Mouse (Mus musculus) cerebellum, adult 11 months (tissue): ENCODE measurements around the gene Tdrd12.
A peak's percentile ranks its signal among the peaks of the same experiment; 100 is the strongest.
"Not testable (repeated sequence)": the region's sequence is repeated elsewhere in the genome, so short reads cannot be mapped to it uniquely, and the experiment has no call there.

Source experiments
- DNase-seq: peaks from one replicate; pipeline ENCODE4 v3.0.0; 2022

Gene Tdrd12

DNA sequence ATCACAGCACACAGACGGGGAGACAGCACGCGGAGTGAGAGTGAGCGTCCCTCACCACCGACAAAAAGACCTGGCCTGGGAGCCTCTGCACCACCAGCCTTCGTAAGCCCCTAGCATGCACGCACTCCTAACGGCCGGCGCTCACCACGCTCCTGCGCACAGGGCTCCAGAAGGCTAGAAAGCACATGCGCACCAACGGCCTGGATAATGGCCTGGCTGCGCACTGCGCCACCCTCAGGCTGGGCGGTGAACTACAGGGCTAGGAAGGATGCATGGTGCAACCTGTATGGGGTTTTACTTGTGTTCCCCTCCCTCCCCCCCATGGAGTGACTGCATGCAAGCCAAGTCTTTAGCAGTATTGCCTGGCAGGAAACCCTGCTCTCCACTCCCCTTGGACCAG, at the start of gene Tdrd12:
Gene Tdrd12 (minus strand): TSS at position 184 of the 400 bp plus-strand sequence.
- no peak for DNase-seq

DNA sequence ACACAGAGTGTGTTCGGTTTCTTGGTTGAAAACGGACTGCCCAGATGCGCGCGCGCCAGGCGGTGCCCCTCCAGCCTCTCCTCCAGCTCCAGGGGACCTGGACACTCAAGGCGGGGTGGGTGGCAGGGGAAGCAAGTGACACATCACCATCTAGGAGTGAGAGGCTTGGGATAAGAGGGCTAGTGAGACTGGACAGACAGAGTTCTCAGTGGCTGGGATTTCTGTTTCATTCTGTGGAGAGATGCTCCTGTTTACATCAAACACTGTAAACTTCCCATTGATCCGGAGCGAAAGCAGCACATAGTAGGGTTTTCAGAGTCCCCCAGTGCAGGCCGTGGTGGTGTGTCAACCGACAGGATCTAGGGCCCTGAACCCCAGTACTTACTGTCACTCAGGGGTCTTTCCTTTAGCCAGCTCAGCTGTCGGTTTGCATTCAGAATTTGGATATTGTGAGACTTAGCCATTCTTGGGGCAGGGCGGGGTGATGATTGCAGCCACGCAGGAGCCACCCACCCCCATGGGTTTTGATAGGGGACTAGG, 49.4 kb upstream of the Tdrd12 start:
- DNase-seq, result no peak

- DNase-seq, result peak; percentile 92
Observed at GRCm38 (mm10) chr7:35586055-35586905, 48.7 kb upstream of the Tdrd12 start, which contains the start of gene Ankrd27. Gene Ankrd27 (plus strand): TSS chr7:35586244.

DNA sequence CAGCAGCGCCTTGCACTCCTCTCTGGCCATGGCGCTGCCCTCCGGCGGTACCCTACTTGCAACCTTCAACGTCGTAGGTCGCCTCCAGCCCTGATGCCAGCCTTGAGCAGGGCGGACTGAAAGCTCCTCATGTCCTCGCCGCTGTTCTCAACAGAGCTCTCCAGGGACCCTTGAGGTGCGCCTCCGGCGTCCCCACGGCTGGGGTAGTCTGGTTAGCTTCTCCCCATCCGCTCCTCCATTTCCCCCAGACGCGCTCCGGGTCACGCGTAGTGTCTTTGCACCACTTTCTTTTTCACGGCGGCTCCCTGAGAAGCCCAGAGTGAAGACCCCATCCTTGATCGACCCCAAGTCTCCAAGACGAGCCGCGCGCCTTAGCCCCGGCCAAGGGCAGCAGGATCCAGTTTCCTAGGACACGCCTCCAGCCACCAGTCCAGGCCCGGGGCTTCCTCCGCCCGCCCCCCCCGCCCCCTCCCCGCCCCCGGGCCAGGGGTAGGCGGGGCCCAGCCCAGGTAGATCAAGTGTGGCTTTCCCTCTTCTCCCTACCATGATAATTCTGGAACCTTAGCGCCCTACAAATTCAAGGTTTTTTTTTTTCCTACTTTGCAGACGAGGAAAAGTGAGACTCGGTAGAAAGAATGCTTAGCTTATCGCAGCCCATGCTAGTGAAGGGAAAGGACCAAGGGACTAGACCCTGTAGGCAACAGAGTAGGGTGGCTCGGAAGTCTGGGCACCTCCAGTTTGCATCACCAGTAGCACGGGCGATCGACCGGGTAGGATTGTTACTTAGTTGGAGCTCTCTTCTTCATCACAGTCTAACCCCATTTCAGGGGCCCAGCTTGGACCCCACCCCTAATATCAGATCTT, 47.9 kb upstream of the Tdrd12 start, which contains the start of gene Rgs9bp:
Gene Rgs9bp (minus strand): TSS at position 392 of the 864 bp plus-strand sequence.
- peak; percentile 21 for DNase-seq

- DNase-seq, result no peak
Observed at GRCm38 (mm10) chr7:35584786-35585190, 47.2 kb upstream of the Tdrd12 start.

- DNase-seq, result no peak
Observed at GRCm38 (mm10) chr7:35584068-35584785, 46.7 kb upstream of the Tdrd12 start.

- DNase-seq, result no peak
Observed at GRCm38 (mm10) chr7:35583476-35584025, 46.0 kb upstream of the Tdrd12 start.

- no peak for DNase-seq
Observed at GRCm38 (mm10) chr7:35582719-35583118, 45.2 kb upstream of the Tdrd12 start.

DNA sequence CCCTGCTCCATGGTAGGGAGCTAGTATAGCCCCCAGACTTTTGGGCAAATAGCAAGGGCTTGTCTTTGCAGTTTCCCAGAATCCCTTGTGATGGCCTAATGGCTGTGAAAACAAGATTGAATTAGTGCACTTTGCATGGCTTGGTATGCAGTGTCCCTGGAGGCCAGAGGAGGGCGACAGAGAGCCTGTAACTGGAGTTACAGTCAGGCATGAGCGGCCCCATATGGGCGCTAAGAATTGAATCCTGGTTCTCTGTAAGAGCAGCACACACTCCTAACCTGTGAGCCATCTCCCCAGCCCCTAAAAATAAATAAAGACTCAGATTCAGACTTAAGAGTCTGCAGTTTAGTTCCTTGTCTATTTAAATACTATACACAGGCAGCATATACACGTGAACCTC, 42.3 kb upstream of the Tdrd12 start:
- no peak for DNase-seq

DNA sequence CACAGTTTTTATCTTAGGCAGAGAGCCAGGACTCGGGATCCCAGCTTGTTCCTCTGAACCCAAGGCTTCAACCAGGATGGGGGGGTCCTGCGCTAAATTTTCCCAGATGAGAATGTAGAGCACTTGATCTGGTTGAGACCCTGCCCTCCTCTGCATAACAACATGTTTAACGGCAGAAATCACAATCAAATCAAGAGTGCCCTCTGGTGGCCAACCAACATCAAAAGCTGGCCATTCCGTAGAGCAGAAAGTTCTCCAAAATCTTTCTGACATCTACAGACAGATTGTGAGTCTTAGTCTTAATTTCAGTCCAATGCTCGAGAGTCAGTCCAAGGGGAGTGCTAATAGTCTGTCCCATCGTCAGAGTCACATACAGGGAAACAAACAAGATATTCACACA, 33.3 kb upstream of the Tdrd12 start:
- DNase-seq, result not testable (repeated sequence)

DNA sequence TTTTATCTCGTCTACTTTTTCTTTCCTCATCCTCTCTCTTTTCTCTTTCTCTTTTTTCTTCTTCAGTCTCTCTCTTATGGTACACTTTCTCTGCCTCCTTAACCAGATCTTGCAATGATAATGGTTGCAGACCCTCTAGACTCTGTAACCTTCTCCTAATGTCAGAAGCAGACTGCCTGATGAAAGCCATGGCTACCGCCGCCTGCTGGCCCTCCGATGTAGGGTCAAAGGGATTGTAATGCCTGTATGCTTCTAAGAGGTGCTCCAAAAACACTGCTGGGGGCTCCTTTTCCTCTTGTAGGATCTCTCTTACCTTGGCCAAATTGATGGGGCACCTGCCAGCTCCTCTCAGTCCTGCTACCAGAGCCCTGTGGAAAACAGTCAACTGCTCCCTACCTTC, 32.2 kb upstream of the Tdrd12 start:
- DNase-seq, result not testable (repeated sequence)

DNA sequence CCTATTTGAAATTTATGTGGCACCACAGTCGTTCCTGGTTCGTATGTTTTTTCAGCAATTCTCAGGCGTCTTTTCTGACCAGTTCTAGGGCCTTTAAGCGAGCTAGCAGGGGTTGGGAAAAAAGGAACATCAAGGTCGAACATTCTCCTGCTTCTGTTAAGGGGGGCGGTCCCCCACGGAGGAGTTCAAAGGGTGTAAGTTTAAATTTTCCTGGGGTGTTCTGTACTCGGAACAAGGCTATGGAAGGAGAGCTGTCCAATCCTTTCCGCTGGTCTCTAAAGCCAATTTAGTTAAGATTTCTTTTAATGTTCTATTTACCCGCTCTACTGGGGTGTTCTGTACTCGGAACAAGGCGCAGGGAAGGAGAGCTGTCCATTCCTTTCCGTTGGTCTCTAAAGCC, 28.4 kb upstream of the Tdrd12 start:
- DNase-seq, result not testable (repeated sequence)

DNA sequence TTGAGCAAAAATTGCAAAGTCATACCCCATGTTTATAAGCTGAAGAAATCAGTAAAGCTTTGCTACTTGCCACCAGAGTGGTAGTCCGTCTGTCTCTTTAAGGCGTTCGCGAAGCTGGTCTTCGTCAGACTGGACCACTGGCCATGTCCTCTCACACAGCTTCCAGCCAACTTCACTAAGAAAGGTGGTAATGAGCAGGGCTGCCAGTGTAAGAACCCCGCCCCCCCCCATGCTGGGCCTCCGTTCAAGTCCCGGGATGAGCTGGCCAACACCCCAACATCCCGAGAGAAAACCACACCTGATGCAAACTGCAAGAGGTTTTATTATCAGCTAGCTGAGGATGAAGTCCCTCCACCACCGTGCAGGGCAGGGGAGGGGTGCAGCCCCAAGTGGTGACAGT, 27.3 kb upstream of the Tdrd12 start:
- not testable (repeated sequence) for DNase-seq

DNA sequence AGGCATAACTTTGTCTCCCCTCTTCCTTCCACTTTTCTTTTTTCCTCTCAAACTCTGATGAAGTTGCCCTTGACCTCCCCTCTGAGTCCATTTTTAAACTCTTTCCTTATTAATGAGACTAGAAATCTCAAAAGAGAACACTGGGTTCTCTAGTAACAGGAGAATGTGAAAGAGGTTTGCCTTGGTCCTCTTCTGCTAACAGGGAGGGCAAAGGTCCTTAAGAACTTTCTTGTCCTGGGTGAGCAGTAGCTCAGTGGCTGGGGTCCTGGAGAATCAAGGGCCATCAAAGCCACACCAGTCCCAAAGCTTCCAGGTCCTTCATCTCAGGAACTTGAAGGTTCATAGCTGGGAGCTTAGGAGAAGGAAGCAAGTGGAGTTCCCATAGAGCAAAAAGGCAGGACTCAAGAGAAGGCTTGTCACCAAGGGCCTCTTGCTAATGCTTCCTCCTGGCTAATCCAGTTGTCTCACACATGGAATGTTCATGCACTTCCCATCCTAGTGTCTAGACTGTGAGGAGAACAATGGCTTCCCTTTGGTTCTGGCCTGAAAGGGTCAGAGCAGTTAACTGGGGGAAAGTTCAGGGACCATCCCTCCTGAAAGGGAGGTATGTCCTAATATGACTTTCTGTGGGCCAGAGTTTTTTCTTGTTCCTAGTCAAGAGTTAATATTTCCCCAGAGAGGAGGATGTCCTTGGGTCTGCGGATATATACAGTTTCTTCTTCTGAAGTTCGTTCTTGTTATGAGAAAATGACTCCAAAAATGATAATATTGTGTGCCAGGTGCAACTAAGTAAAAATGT, 26.7 kb upstream of the Tdrd12 start:
- no peak for DNase-seq

- no peak for DNase-seq
Observed at GRCm38 (mm10) chr7:35563071-35563470, 25.5 kb upstream of the Tdrd12 start.

GRCm38 (mm10) chr7:35559838-35560237, 22.3 kb upstream of the Tdrd12 start:
- no peak for DNase-seq

- no peak for DNase-seq
Observed at GRCm38 (mm10) chr7:35558681-35559080, 21.1 kb upstream of the Tdrd12 start.

DNA sequence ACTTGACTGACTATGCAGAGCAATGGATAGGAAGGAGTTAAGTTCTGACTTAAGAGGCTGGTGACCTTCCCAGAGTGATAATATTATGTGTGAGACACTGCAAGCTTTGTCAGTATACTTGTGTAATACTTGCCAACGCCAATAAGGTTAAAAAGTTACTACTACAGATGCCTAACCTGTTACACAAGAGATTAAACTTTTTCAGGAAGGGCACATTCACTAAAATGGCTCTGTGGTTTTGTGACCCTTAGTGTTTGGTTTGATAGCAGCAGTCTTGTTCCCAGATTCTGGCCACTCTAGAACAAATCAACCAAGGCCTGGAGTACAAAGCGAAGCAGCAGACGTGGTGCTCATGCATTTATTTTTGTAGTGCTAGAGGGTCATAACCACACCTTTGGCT, 20.0 kb upstream of the Tdrd12 start:
- DNase-seq, result no peak

DNA sequence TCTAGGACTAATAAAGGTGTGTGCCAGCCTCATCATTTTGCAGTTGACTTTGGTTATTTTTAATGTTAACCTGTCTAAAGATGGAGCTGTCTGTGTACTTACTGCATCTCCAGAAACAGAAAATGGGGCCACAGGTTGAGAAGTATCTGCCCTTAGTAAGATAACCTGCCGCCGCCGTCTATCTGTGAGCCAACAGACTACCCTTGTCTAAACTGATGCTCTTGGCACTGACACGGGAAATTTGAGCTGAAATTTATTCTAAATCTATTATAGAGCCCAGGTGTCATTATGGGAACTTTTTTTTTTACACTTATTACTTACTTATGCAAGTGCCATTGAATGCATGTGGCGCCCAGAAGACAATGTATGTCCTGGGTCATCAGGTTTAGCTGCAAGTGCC, 19.4 kb upstream of the Tdrd12 start:
- no peak for DNase-seq

DNA sequence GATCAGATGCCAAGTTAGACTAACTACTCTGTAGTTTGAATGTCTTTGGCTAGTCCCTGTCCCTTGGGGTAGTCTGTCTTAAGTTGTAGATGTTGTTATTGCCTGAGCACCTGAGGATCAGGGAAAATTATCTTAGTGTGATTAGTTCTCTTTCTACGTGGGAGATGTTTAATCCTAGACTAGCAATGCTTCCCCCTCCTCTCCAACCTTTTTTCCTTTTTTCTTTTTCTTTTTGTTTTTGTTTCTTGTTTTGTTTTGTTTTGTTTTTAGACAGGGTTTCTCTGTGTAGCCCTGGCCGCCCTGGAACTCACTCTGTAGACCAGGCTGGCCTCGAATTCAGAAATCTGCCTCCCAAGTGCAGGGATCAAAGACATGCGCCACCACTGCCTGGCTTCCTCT, 18.7 kb upstream of the Tdrd12 start, which contains the start of gene Nudt19:
Gene Nudt19 (minus strand): TSS at position 100 of the 399 bp plus-strand sequence.
- DNase-seq, result no peak
